Mouse (Mus musculus): Measurements from ENCODE around the gene Krt83.

DNA sequence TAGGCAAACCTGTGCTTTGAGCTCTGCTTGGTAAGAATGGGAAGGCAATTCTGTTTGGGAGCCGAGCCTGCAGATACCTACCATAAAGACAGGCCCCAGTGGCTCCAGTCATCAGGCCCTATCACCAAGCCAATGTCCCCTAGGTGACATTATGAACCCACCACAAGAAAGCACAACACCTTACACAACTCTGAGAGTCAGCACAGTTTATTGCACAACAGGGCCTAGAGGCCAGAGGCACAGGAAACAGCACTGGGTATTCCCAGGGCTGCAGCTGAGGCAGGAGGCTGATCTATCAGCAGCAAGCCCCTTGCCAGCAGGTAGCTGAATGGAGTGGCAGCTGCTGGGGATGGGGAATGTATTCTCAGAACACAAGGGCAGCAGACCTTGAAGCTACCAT lies 6.4 kb downstream of the Krt83 start:
- TF ChIP-seq CTCF (IDR thresholded peaks at IDR 0.05; ENCODE audit: borderline replicate concordance, insufficient read depth, low read depth, low read length), result no peak
- no peak for TF ChIP-seq POLR2A (IDR thresholded peaks at IDR 0.05; ENCODE audit: borderline replicate concordance, insufficient read depth, low read length)

Data from cerebellum, adult 2 months (tissue).